Mouse (Mus musculus) embryonic facial prominence, embryonic 10.5 days (tissue): Measurements from ENCODE around the gene Degs2. TPM values are rescaled to one million over a fixed set of nuclear protein-coding genes. Genes with fewer than 3 reads are reported as not detected.
"Not testable (repeated sequence)": the region's sequence is repeated elsewhere in the genome, so short reads cannot be mapped to it uniquely, and the experiment has no call there.

Source experiments
- DNase-seq: peaks from one replicate; pipeline ENCODE4 v3.0.0-alpha.2; 2017; ENCODE audit warnings: low spot score
- H3K27ac ChIP-seq: fragments of 300-500 bp; sonication (generic); replicated peaks from 2 replicates; pipeline ENCODE4 v1.5.1; 2016; ENCODE audit warnings: mild to moderate bottlenecking
- H3K27me3 ChIP-seq: fragments of 300-500 bp; sonication (generic); replicated peaks from 2 replicates; pipeline ENCODE4 v1.6.1; 2016; ENCODE audit warnings: low read depth, mild to moderate bottlenecking; ENCODE audit not compliant: poor library complexity, severe bottlenecking
- H3K36me3 ChIP-seq: fragments of 300-500 bp; sonication (generic); replicated peaks from 2 replicates; pipeline ENCODE4 v1.6.1; 2016; ENCODE audit warnings: mild to moderate bottlenecking, moderate library complexity
- H3K4me1 ChIP-seq: fragments of 300-500 bp; sonication (generic); 2 replicates; pipeline ENCODE4 v1.6.1; 2016
- H3K4me3 ChIP-seq: fragments of 300-500 bp; sonication (generic); 2 replicates; pipeline ENCODE4 v1.5.1; 2016; ENCODE audit warnings: mild to moderate bottlenecking, moderate library complexity
- H3K9me3 ChIP-seq: fragments of 300-500 bp; sonication (generic); 2 replicates; pipeline ENCODE4 v1.6.1; 2016; ENCODE audit warnings: mild to moderate bottlenecking
- WGBS: fragments of 180-500 bp; shearing (Covaris S2); methylation state at CpG from one replicate; pipeline ENCODE4 v1.1.7; 2016; 5-methylcytosine and 5-hydroxymethylcytosine counted together
- polyA plus RNA-seq: library from polyadenylated mRNA; unstranded; fragments of >200 nt; fragmentation: Nextera tagmentation; extraction: Ambion mirVana; gene quantifications from 2 replicates; pipeline ENCODE4 v1.2.1, GENCODE M21; 2016

Degs2 gene
- polyA plus RNA-seq, 1 experiment from 2014 or later = 1.7 TPM

DNA sequence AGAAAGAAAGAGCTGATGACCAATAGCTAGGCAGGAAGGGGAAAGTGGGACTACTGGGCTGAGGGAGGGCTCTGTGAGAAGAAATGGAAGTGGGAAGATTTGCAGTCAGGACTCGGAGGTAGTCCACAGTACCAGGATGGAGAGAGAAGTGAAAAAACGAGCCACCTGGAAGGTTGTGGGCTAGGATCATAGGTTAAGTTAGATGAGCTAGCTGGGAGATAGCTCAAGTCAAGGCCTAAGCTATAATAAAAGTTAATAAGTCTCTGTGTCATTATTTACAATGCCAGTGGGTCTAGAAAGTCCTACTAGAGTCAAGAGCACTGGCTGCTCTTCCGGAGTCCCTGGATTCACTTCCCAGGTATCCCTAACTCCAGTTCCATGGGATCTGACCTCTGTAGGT lies 16.4 kb upstream of the Degs2 start:
- H3K4me1 ChIP-seq = no peaks in the 10 kb centered on the region
- no peak overlapping the region for H3K4me3 ChIP-seq
- no peaks in the 10 kb centered on the region for H3K36me3 ChIP-seq
- 91% methylated on average over 3 of the region's 3 CpGs for WGBS
- H3K27ac ChIP-seq = no peak overlapping the region
- no peak for DNase-seq
- H3K9me3 ChIP-seq = no peaks in the 10 kb centered on the region; the same call in 1 of the 2 replicates
- H3K27me3 ChIP-seq = no peaks in the 10 kb centered on the region

GRCm38 (mm10) chr12:108715854-108716253 lies 13.7 kb upstream of the Degs2 start:
- Histone ChIP-seq H3K9me3 (no peaks in the 10 kb centered on the region), H3K27me3 (no peaks in the 10 kb centered on the region), H3K4me1 (no peaks in the 10 kb centered on the region), H3K4me3 (no peak overlapping the region), H3K27ac (no peak overlapping the region), H3K36me3 (no peaks in the 10 kb centered on the region)
- 81% methylated on average over 5 of the region's 5 CpGs for WGBS
- DNase-seq = no peak

DNA sequence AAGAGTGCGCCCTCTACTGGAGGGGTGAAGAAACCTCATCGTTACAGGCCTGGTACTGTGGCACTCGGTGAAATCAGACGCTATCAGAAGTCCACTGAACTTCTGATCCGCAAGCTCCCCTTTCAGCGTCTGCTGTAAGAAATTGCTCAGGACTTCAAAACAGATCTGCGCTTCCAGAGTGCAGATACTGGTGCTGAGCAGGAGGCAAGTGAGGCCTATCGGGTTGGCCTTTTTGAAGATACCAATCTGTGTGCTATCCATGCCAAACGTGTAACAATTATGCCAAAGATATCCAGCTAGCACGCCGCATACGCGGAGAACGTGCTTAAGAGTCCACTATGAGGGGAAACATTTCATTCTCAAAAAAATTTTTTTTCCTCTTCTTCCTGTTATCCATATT lies 11.9 kb upstream of the Degs2 start:
- H3K9me3 ChIP-seq, H3K27ac ChIP-seq, H3K4me1 ChIP-seq, H3K4me3 ChIP-seq, H3K27me3 ChIP-seq, H3K36me3 ChIP-seq, DNase-seq: not testable (repeated sequence)
- WGBS = 94% methylated on average over 14 of the region's 14 CpGs

DNA sequence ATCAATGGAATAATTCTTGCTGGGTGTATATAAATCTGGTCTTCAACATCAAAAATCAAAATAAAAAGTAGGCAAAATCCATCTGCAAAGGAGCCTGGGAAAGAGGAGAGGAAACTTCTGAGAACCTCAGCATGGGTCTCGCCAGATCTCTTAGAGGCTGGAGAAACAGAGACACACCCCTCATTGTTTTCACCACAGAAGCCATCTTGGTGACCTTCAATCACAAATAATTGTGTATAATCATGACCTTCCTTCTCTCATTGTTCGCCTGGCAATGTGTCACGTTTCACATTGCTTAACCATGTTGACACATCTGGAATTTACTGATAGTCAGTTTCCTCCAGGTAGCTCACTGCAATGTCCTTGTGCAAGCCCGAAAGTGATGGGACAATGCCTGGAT lies 10.4 kb upstream of the Degs2 start:
- Histone ChIP-seq H3K4me1 (no peaks in the 10 kb centered on the region), H3K9me3 (no peaks in the 10 kb centered on the region), H3K27me3 (no peaks in the 10 kb centered on the region), H3K27ac (no peak overlapping the region), H3K4me3 (no peak overlapping the region), H3K36me3 (no peaks in the 10 kb centered on the region)
- no peak for DNase-seq
- 79% methylated on average over 4 of the region's 4 CpGs for WGBS

DNA sequence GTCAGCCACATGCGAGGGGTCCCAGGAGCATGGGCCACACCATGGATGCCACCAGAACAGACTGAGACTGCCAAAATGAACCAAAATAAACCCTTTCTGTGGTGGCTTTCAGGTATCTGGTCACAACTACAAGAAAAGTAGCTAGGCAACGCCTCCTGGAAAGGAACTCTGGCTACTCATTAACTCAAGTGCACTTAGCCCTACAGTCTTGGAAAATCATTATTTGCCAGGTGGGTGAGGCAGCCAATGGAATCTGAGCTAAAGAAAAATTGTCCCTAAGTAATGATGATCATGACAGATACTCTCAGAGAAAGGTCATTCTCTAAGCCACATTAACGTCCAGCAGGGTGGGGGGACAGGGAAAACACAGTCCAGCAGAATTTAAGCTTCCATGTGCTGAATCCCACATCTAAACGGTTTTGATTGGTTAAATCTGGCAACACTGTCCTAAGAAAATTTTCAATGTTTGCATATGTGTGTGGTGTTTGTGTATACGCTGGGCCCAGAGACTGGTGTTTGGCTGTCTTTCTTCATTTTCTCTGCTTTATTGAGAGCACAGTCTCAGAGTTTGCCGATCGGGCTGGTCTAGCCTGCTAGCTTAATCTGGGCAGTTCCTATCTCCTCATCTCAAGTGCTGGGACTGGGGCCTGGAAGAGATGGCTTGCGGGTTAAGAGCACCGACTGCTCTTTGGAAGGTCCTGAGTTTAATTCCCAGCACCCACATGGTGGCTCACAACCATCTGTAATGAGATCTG lies 8.9 kb upstream of the Degs2 start:
- Histone ChIP-seq H3K27ac (no peak overlapping the region), H3K4me3 (no peak overlapping the region), H3K4me1 (no peaks in the 10 kb centered on the region), H3K36me3 (no peaks in the 10 kb centered on the region), H3K27me3 (no peaks in the 10 kb centered on the region), H3K9me3 (no peaks in the 10 kb centered on the region)
- WGBS = 85% methylated on average over 9 of the region's 9 CpGs
- no peak for DNase-seq

- H3K36me3 ChIP-seq = no peaks in the 10 kb centered on the region
- H3K27ac ChIP-seq = no peak overlapping the region
- H3K9me3 ChIP-seq = no peaks in the 10 kb centered on the region
- H3K4me1 ChIP-seq = no peaks in the 10 kb centered on the region
- DNase-seq = no peak
- no peaks in the 10 kb centered on the region for H3K27me3 ChIP-seq
- H3K4me3 ChIP-seq = no peak overlapping the region
- WGBS = 91% methylated on average over 6 of the region's 6 CpGs
Observed at GRCm38 (mm10) chr12:108709964-108710765, 8.1 kb upstream of the Degs2 start.

GRCm38 (mm10) chr12:108709386-108709785 lies 7.3 kb upstream of the Degs2 start:
- no peak overlapping the region for H3K27ac ChIP-seq
- DNase-seq = no peak
- H3K27me3 ChIP-seq = peaks cover 7% of the 10 kb centered on the region
- no peaks in the 10 kb centered on the region for H3K36me3 ChIP-seq
- no peak overlapping the region for H3K4me3 ChIP-seq
- no peaks in the 10 kb centered on the region for H3K4me1 ChIP-seq
- no peaks in the 10 kb centered on the region for H3K9me3 ChIP-seq
- 87% methylated on average over 6 of the region's 6 CpGs for WGBS

GRCm38 (mm10) chr12:108706129-108706528 lies 4.0 kb upstream of the Degs2 start:
- Histone ChIP-seq H3K4me1 (peaks cover 12% of the 10 kb centered on the region), H3K27ac (no peak overlapping the region), H3K27me3 (peaks cover 40% of the 10 kb centered on the region), H3K36me3 (no peaks in the 10 kb centered on the region), H3K4me3 (no peak overlapping the region), H3K9me3 (no peaks in the 10 kb centered on the region)
- WGBS = 47% methylated on average over 7 of the region's 7 CpGs
- no peak for DNase-seq

DNA sequence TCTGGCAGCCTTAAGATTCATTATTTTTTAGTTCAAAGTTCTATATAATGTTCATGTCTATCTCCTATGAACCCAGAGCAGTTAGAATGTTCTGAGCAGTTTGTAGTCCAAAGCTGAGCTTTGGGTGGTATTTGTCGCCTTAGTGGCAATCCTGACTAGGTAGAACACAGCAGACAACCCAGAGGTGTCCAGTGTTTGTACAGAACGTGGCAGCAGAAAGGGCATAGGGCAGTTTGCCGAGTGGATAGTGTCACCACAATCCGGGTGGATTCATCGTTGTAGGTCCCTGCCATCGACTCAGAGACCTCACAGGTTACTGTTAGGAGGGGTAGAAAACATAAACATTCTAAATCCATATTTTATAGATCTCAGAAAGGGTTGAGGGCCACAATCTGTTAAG lies 3.4 kb upstream of the Degs2 start:
- Histone ChIP-seq H3K9me3 (no peaks in the 10 kb centered on the region), H3K27me3 (peaks cover 46% of the 10 kb centered on the region), H3K4me3 (no peak overlapping the region), H3K4me1 (peaks cover 12% of the 10 kb centered on the region), H3K27ac (no peak overlapping the region), H3K36me3 (no peaks in the 10 kb centered on the region)
- 86% methylated on average over 6 of the region's 6 CpGs for WGBS
- no peak for DNase-seq

DNA sequence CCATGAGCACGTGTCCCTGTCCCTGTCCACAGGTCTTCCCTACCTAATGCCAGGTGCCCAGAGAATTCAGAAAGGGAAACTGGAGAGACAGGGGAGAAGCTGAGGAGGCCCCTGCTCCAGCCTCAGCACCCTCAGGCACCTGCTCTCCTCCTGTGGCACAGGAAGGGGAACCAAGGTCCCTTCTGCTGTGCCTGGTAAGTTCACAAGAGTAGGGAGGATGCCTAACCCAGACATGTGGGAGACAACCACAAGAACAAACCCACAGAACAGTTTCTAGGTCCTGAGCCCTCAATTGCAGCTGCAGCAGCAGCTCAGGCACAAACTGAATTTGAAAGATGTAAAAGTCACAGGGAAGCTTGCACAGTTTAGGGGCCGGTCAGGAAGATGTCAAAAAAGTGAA lies 894 bp downstream of the Degs2 start:
- Histone ChIP-seq H3K9me3 (no peaks in the 10 kb centered on the region), H3K4me3 (no peak overlapping the region), H3K27ac (no peak overlapping the region), H3K36me3 (no peaks in the 10 kb centered on the region), H3K4me1 (peaks cover 16% of the 10 kb centered on the region), H3K27me3 (peaks cover 62% of the 10 kb centered on the region)
- WGBS = 62% methylated on average over 2 of the region's 2 CpGs
- DNase-seq = no peak

DNA sequence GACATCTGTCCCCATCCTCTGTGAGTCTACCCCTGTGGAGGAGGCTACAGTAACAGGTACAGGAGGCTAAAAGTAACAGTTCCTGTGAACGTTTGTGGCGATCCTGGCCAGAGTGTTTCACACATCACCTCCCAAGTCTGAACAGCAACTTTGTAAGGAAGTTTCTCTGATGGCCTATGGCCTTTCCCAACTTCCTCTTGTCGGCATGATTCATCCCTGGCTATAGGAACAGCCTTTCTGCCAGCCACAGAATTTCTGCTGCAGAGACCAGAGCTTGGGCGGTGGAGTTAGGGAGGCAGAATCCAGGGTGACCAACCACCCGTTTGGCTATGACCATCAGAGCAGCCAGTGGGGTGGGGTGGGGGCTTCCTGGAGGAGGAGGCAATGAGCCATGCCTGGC lies 2.1 kb downstream of the Degs2 start:
- Histone ChIP-seq H3K4me1 (peaks cover 16% of the 10 kb centered on the region), H3K4me3 (no peak overlapping the region), H3K36me3 (no peaks in the 10 kb centered on the region), H3K27me3 (peaks cover 62% of the 10 kb centered on the region), H3K9me3 (no peaks in the 10 kb centered on the region), H3K27ac (no peak overlapping the region)
- no peak for DNase-seq
- WGBS = 74% methylated on average over 5 of the region's 5 CpGs

- 93% methylated on average over 10 of the region's 10 CpGs for WGBS
Observed at GRCm38 (mm10) chr12:108699576-108699975, 2.5 kb downstream of the Degs2 start.

More at GRCm38 (mm10) chr12:108699576-108699975, 2.5 kb downstream of the Degs2 start:
- H3K4me3 ChIP-seq = no peak overlapping the region
- peaks cover 57% of the 10 kb centered on the region for H3K27me3 ChIP-seq
- no peaks in the 10 kb centered on the region for H3K36me3 ChIP-seq
- no peaks in the 10 kb centered on the region for H3K9me3 ChIP-seq
- peaks cover 16% of the 10 kb centered on the region for H3K4me1 ChIP-seq
- DNase-seq = no peak
- no peak overlapping the region for H3K27ac ChIP-seq
